Mouse (Mus musculus) liver, adult 2 months (tissue): ENCODE measurements around the gene Ydjc. TPM values are rescaled to one million over a fixed set of nuclear protein-coding genes. Genes with fewer than 3 reads are reported as not detected.
A peak's percentile ranks its signal among the peaks of the same experiment; 100 is the strongest.

Source experiments
- DNase-seq: peaks from one replicate; pipeline ENCODE4 v3.0.0-alpha.2; 2011; ENCODE audit warnings: low read depth, low spot score; ENCODE audit errors: extremely low read depth
- H3K27ac ChIP-seq: fragments of 200-500 bp; replicated peaks from 2 replicates; pipeline ENCODE4 v1.5.1; 2012; ENCODE audit warnings: low read depth, mild to moderate bottlenecking, control low read depth, inconsistent platforms, low read length; ENCODE audit not compliant: insufficient read depth
- H3K27me3 ChIP-seq: fragments of 200-500 bp; 2 replicates; pipeline ENCODE4 v1.6.1; 2012; ENCODE audit warnings: mild to moderate bottlenecking, moderate library complexity, low read length, inconsistent platforms; ENCODE audit not compliant: control insufficient read depth, insufficient read depth
- H3K36me3 ChIP-seq: fragments of 200-500 bp; 2 replicates; pipeline ENCODE4 v1.6.1; 2012; ENCODE audit warnings: low read length, inconsistent platforms; ENCODE audit not compliant: control insufficient read depth, insufficient read depth
- H3K4me1 ChIP-seq: fragments of 200-500 bp; 2 replicates; pipeline ENCODE4 v1.6.1; 2011; ENCODE audit warnings: low read length; ENCODE audit not compliant: control insufficient read depth, insufficient read depth
- H3K4me3 ChIP-seq: fragments of 200-500 bp; 2 replicates; pipeline ENCODE4 v1.5.1; 2011; ENCODE audit warnings: low read depth, mild to moderate bottlenecking, control low read depth, low read length, moderate library complexity; ENCODE audit not compliant: insufficient read depth
- H3K79me2 ChIP-seq: fragments of 200-500 bp; 2 replicates; pipeline ENCODE4 v1.6.1; 2012; ENCODE audit warnings: inconsistent platforms, mild to moderate bottlenecking, low read length, moderate library complexity; ENCODE audit not compliant: control insufficient read depth, insufficient read depth
- H3K9ac ChIP-seq: fragments of 200-500 bp; 2 replicates; pipeline ENCODE4 v1.6.1; 2012; ENCODE audit warnings: low read depth, mild to moderate bottlenecking, control low read depth, inconsistent platforms, low read length
- CTCF ChIP-seq: fragments of 200-500 bp; IDR thresholded peaks from 2 replicates; pipeline ENCODE4 v1.5.1; 2011; ENCODE audit warnings: low read depth, low read length, control low read depth
- POLR2A ChIP-seq: fragments of 200-500 bp; IDR thresholded peaks from 2 replicates; pipeline ENCODE4 v1.6.1; 2011; ENCODE audit warnings: low read length, control low read depth; ENCODE audit not compliant: insufficient read depth; ENCODE audit errors: extremely low read depth
- WGBS: fragments of 180-500 bp; shearing (Covaris S2); methylation state at CpG from one replicate; pipeline ENCODE4 v1.1.7; 2018; 5-methylcytosine and 5-hydroxymethylcytosine counted together
- polyA plus RNA-seq: library from polyadenylated mRNA; depleted of rRNA; stranded (reverse); fragments of >200 nt; gene quantifications from 2 replicates; pipeline ENCODE4 v1.2.3, GENCODE M21; 2012; rRNA removed
- total RNA-seq: library from RNA; depleted of rRNA; stranded (reverse); fragments of >200 nt; gene quantifications from 2 replicates; pipeline ENCODE4 v1.2.3, GENCODE M21; 2014; rRNA removed

The Ydjc gene
- 0.28 and 0.94 TPM in 2 replicates for total RNA-seq
- 0.22 and 0.48 TPM in 2 replicates for polyA plus RNA-seq

DNA sequence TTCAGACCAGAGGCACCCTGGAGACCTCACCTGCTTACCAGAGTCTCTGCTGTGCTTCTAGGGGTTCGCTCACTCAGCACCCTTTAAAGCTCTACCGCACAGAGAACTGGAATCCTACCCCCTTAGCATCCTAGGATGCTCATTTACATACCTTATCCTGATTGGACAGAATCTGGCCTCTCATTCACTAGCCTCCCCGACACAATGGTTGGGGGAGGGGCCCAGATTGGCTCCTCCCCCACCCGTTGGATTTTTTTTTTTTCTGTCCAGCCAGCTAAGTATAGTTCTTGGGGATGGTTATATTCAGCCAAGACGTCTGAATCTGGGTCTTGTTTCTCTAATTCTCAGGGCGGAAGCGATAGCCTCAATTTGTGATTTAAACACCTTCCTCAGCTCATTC lies at the start of gene Ydjc:
Gene Ydjc, plus strand, starts transcription at position 283 of the 400 bp plus-strand sequence.
- Histone ChIP-seq H3K4me3 (no peak within 1 kb of the TSS), H3K27ac (no peak within 1 kb of the TSS), H3K9ac (no peak within 1 kb of the TSS), H3K4me1 (peaks cover 7% of the 10 kb centered on the region; the same call in 1 of the 2 replicates), H3K36me3 (no peaks in the 10 kb centered on the region), H3K79me2 (no peaks in the 10 kb centered on the region), H3K27me3 (no peaks in the 10 kb centered on the region)
- TF ChIP-seq CTCF (no peak), POLR2A (no peak)
- no peak for DNase-seq
- WGBS = 47% methylated on average over 7 of the region's 7 CpGs

DNA sequence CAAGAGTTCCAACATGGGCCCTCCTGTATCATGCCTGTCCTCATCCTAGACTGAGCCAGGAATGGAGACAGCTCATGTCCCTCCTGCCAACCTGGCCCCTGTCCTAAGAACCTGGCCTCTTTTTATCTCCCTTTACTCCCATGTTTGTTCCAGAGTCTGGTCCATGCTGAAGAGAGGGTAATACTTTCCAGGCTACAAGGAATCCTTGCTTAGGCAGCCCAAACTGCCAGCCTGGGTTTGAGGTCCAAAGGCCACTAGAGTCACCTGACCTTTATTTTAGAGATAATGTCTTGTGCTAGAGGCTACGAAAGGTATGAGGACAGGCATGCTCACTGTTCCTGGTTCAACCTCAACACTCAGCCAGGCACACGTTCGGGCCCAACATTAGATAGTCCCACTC lies 47.5 kb upstream of the Ydjc start:
- peak; percentile 49 for DNase-seq
- Histone ChIP-seq H3K4me1 (no peaks in the 10 kb centered on the region), H3K27me3 (no peaks in the 10 kb centered on the region), H3K36me3 (peaks cover 23% of the 10 kb centered on the region), H3K4me3 (no peak overlapping the region), H3K9ac (no peak overlapping the region), H3K27ac (no peak overlapping the region), H3K79me2 (no peaks in the 10 kb centered on the region)
- TF ChIP-seq POLR2A (no peak), CTCF (no peak)
- WGBS = 65% methylated on average over 3 of the region's 3 CpGs

DNA sequence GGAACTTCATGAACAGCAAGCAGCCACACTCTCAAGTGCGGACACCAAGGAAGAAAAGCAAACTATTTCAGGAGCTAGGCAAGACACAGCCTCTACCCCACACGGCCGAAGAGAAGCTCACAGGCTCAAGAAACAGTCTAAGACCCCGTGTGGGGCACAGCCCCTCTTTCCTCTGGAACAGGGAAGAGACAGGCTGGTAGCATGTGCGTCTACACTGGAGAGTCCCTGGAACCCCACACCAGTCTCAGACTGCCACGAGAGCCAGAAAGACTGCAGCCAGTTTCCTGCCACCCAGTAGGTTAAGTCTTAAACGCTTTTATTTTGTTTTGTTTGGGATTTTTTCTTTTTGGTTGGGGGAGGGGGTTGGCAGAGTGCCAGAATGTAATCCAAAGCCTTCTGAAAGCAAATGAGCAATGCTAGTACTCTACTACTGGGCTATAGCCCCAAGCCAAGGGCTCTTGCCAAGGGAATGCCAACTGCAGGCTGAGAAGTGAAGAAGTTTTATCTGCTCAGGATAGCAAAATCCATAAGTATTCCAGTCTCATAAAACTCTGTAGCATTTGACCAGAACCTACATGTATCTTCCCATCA lies 41.7 kb upstream of the Ydjc start:
- peaks cover 14% of the 10 kb centered on the region for H3K36me3 ChIP-seq
- H3K79me2 ChIP-seq = no peaks in the 10 kb centered on the region
- TF ChIP-seq POLR2A = no peak
- no peak for TF ChIP-seq CTCF
- 83% methylated on average over 7 of the region's 7 CpGs for WGBS
- H3K4me3 ChIP-seq = no peak overlapping the region
- H3K27ac ChIP-seq = no peak overlapping the region
- no peaks in the 10 kb centered on the region for H3K4me1 ChIP-seq
- no peak overlapping the region for H3K9ac ChIP-seq
- no peak for DNase-seq
- H3K27me3 ChIP-seq = no peaks in the 10 kb centered on the region

DNA sequence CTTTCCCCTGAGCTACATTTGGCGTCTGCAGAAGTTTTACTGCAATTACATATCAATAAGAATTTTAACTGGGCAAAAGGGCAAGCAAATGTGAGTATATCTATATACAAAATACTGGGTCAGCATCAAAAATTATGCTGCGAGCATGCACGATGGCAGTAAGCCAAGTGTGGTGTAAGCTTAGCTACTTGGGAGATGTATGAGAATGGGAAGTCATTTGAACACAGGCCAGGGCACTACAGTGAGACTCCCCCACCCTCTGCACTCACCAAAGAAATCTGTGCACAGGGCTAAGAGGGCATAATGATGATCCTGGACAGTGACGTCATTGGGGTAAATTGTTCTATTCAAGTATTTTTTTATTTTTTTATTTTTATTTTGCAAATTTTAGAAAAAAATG lies 39.8 kb upstream of the Ydjc start:
- 77% methylated on average over 4 of the region's 4 CpGs for WGBS
- no peak overlapping the region for H3K9ac ChIP-seq

DNA sequence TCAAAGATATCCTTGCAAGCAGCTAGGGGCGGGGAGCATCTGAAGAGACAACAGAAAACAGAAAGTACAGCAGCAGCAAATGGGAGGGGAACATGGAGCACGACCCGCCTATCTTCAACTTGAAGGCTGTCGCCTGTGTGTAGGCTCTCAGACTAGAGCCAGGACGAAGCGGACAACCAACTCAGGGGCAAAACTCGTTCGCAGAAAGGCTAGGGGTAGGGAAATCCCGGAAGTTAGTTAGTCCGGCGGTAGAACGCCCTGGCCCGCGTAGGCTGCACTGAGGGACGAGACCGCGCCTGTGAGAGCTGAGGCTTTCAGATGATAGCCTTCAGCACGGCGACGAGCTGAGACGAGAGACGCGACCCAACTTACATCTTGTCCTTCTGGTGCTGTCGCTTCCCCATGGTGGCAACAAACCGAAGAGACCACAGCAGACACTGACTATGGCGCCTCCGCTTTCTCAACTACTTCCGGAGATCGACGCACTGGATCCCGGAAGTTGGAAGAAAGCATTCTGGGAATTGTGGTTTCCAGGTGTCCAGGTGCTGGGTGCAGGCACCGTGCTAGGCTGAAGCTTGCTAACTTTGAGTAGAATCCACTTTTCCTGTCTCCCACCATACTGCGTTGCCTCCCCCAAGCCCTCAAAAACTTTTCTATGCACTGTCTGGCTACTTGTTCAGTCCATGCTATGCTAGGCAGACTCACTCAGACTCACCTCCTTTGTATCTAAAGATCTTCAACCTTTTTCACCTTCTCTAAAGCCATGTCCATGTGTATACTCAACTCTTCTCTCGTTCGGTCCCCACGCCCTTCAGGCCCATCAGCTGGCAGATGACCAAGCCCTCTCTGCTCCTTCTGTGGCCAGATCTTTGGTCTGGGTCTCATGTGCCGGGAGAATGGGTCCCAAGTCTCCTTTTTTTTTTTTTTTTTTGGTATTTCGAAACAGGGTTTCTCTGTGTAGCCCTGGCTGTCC lies 33.4 kb upstream of the Ydjc start, which contains the start of gene Ppil2:
Gene Ppil2, minus strand, starts transcription at position 487 of the 973 bp plus-strand sequence.
- peaks cover 4% of the 10 kb centered on the region for H3K36me3 ChIP-seq
- peak within 1 kb of the TSS; percentile 81 for H3K4me3 ChIP-seq
- 4% methylated on average over 38 of the region's 38 CpGs for WGBS
- H3K4me1 ChIP-seq = peaks cover 5% of the 10 kb centered on the region; the same call in 1 of the 2 replicates
- no peak for TF ChIP-seq CTCF
- TF ChIP-seq POLR2A = peak; percentile 50; the same call in 1 of the 2 replicates
- peaks cover 6% of the 10 kb centered on the region; the same call in 1 of the 2 replicates for H3K79me2 ChIP-seq
- H3K9ac ChIP-seq = peak within 1 kb of the TSS; percentile 83
- H3K27ac ChIP-seq = peak within 1 kb of the TSS; percentile 57
- DNase-seq = peak; percentile 82
- H3K27me3 ChIP-seq = no peaks in the 10 kb centered on the region

More for the DNA sequence above, 39.8 kb upstream of the Ydjc start:
- Histone ChIP-seq H3K27ac (no peak overlapping the region), H3K27me3 (no peaks in the 10 kb centered on the region), H3K36me3 (peaks cover 12% of the 10 kb centered on the region), H3K4me3 (no peak overlapping the region), H3K79me2 (0 out of 2 replicates have a peak, but pooled peaks cover 2% of the 10 kb centered on the region), H3K4me1 (no peaks in the 10 kb centered on the region)
- no peak for TF ChIP-seq CTCF
- no peak for TF ChIP-seq POLR2A
- DNase-seq = no peak
